Mouse (Mus musculus): ENCODE results near the gene Txndc17. TPM values are rescaled to one million over a fixed set of nuclear protein-coding genes. Genes with fewer than 3 reads are reported as not detected.

Gene Txndc17
- polyA plus RNA-seq, 1 experiment from 2014 or later = 67.1 TPM

DNA sequence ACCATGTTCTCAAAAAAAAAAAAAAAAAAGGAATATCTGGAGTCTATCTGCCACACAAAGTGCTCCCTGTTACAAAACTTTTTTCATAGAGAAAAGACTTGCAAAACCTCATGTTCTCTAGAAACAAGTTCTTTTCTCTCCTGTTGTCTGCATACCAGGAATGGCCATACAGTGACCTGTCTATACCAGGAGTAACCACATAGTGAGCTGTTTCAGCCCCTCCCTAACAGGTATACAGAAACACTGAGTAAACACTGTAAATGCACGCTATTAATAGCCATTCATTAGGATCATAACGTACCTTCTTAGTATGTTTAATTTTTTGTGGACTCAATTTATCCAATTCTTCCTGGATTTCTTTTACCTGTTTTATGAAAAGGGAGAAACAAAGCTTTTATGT is 13.1 kb upstream of the Txndc17 start:
- Histone ChIP-seq H3K9ac (no peak overlapping the region), H3K36me3 (replicated peaks) (peaks cover 26% of the 10 kb centered on the region; the same call in 1 of the 2 replicates), H3K4me3 (replicated peaks) (no peak overlapping the region), H3K27me3 (no peaks in the 10 kb centered on the region), H3K4me2 (no peak overlapping the region), H3K4me1 (replicated peaks) (no peaks in the 10 kb centered on the region), H3K9me3 (replicated peaks) (no peaks in the 10 kb centered on the region), H3K27ac (replicated peaks) (no peak overlapping the region)
- WGBS (ENCODE audit: insufficient replicate concordance) = 76% methylated on average over 2 of the region's 2 CpGs
- no peak for ATAC-seq (ENCODE audit: insufficient read depth)

DNA sequence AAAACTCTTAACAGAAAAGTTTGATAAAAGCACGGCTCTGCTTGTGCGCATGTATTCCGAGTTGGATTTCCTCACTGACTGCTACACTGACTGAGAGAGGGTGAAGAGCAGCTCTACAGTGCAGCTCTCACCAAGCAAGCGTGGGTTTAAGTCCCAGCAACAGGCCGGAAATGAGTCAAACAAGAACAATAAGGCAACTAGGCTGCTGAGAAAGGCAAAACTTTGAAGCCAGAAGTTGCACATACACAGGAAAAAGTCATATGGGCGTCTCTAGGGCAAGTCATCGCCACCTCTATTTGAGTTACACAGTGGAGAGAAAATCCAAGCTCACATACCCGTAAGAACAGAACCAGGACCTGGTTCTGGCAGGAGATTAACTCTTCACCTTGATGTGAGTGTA is 10.8 kb upstream of the Txndc17 start:
- WGBS (ENCODE audit: insufficient replicate concordance) = 74% methylated on average over 8 of the region's 8 CpGs
- H3K4me3 ChIP-seq (replicated peaks) = no peak overlapping the region
- H3K36me3 ChIP-seq (replicated peaks) = peaks cover 14% of the 10 kb centered on the region; the same call in 1 of the 2 replicates
- H3K9ac ChIP-seq = no peak overlapping the region
- no peaks in the 10 kb centered on the region for H3K4me1 ChIP-seq (replicated peaks)
- ATAC-seq (ENCODE audit: insufficient read depth) = no peak
- no peak overlapping the region for H3K27ac ChIP-seq (replicated peaks)
- H3K9me3 ChIP-seq (replicated peaks) = no peaks in the 10 kb centered on the region
- H3K4me2 ChIP-seq = no peak overlapping the region
- H3K27me3 ChIP-seq = no peaks in the 10 kb centered on the region

DNA sequence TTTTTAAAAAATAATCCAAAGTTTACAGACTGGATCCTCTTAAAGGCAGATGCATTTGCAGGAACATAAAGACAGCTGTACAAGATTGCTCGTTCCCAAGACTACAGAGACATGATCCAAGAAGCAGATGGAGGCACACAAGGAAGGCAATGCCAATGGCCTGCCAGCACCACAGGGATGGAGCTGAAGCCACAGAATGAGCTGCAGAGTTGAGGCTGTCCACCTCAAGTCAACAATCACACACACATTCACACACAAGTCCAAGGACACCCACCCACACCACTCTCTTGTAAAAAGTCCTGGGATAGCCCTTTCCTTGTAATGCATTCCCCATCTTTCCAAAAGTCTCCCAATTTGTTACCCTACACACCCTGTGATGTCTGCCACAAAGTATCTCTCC is 3.9 kb upstream of the Txndc17 start:
- Histone ChIP-seq H3K27ac (replicated peaks) (no peak overlapping the region), H3K4me2 (no peak overlapping the region), H3K4me3 (replicated peaks) (no peak overlapping the region), H3K4me1 (replicated peaks) (peaks cover 27% of the 10 kb centered on the region), H3K36me3 (replicated peaks) (peaks cover under 1% of the 10 kb centered on the region; the same call in 1 of the 2 replicates), H3K27me3 (no peaks in the 10 kb centered on the region), H3K9ac (no peak overlapping the region), H3K9me3 (replicated peaks) (no peaks in the 10 kb centered on the region)
- 77% methylated on average over 1 of the region's 1 CpGs for WGBS (ENCODE audit: insufficient replicate concordance)
- no peak for ATAC-seq (ENCODE audit: insufficient read depth)

GRCm38 (mm10) chr11:72205256-72205655 is 2.1 kb upstream of the Txndc17 start:
- Histone ChIP-seq H3K9ac (no peak overlapping the region), H3K9me3 (replicated peaks) (no peaks in the 10 kb centered on the region), H3K4me3 (replicated peaks) (no peak overlapping the region), H3K27me3 (no peaks in the 10 kb centered on the region), H3K27ac (replicated peaks) (no peak overlapping the region), H3K36me3 (replicated peaks) (peaks cover 11% of the 10 kb centered on the region; the same call in 1 of the 2 replicates), H3K4me2 (no peak overlapping the region), H3K4me1 (replicated peaks) (peaks cover 27% of the 10 kb centered on the region)
- no peak for ATAC-seq (ENCODE audit: insufficient read depth)
- 73% methylated on average over 6 of the region's 6 CpGs for WGBS (ENCODE audit: insufficient replicate concordance)

GRCm38 (mm10) chr11:72206341-72207203 is 775 bp upstream of the Txndc17 start, which contains the start of gene Gm43951:
Gene Gm43951 (minus strand): TSS chr11:72206840.
- Histone ChIP-seq H3K9ac (peak within 1 kb of the TSS; percentile 78), H3K4me1 (replicated peaks) (peaks cover 27% of the 10 kb centered on the region), H3K36me3 (replicated peaks) (peaks cover 23% of the 10 kb centered on the region), H3K9me3 (replicated peaks) (no peaks in the 10 kb centered on the region), H3K27ac (replicated peaks) (peak within 1 kb of the TSS; percentile 58), H3K4me2 (peak within 1 kb of the TSS; percentile 94), H3K27me3 (no peaks in the 10 kb centered on the region), H3K4me3 (replicated peaks) (peak within 1 kb of the TSS; percentile 80)
- ATAC-seq (ENCODE audit: insufficient read depth) = peak; percentile 16
- WGBS (ENCODE audit: insufficient replicate concordance) = 1% methylated on average over 43 of the region's 43 CpGs

DNA sequence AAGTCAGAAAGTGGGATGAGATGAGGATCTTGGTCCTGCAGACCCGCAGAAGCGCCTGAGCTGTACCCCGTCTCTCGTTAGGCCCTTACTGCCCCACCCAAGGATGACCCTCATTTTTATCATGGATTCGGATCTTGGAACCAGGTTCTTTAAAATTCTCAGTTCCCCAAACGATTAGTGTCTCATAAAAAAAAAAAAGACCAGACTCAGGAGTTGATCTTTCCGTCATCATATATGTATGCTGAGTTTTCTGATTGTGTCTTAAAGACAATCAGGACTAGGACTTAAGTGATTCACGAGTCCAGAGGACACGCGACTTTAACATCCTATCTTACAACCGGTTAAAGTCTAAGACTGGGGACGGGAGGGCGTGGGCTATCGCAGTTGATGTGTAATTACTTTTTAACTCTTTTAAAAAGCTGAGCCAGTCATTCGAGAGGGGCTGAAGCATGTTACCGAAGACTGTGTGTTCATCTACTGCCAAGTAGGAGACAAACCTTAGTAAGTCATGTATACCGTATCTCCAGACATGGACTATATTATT is 559 bp downstream of the Txndc17 start:
- peak overlapping the region; percentile 58 for H3K27ac ChIP-seq (replicated peaks)
- WGBS (ENCODE audit: insufficient replicate concordance) = 8% methylated on average over 17 of the region's 17 CpGs
- H3K4me2 ChIP-seq = peak overlapping the region; percentile 94
- peaks cover 27% of the 10 kb centered on the region for H3K4me1 ChIP-seq (replicated peaks)
- H3K27me3 ChIP-seq = no peaks in the 10 kb centered on the region
- peak overlapping the region; percentile 80 for H3K4me3 ChIP-seq (replicated peaks)
- H3K9ac ChIP-seq = peak overlapping the region; percentile 78
- peaks cover 31% of the 10 kb centered on the region for H3K36me3 ChIP-seq (replicated peaks)
- no peak for ATAC-seq (ENCODE audit: insufficient read depth)
- H3K9me3 ChIP-seq (replicated peaks) = no peaks in the 10 kb centered on the region

GRCm38 (mm10) chr11:72214591-72215409 is 7.5 kb downstream of the Txndc17 start:
- Histone ChIP-seq H3K36me3 (replicated peaks) (peaks cover 24% of the 10 kb centered on the region), H3K27me3 (no peaks in the 10 kb centered on the region), H3K9ac (peak overlapping the region; percentile 65), H3K4me1 (replicated peaks) (peaks cover 22% of the 10 kb centered on the region), H3K4me2 (peak overlapping the region; percentile 99), H3K9me3 (replicated peaks) (no peaks in the 10 kb centered on the region), H3K27ac (replicated peaks) (peak overlapping the region; percentile 75), H3K4me3 (replicated peaks) (peak overlapping the region; percentile 76)
- 1% methylated on average over 51 of the region's 51 CpGs for WGBS (ENCODE audit: insufficient replicate concordance)
- ATAC-seq (ENCODE audit: insufficient read depth) = peak; percentile 92

DNA sequence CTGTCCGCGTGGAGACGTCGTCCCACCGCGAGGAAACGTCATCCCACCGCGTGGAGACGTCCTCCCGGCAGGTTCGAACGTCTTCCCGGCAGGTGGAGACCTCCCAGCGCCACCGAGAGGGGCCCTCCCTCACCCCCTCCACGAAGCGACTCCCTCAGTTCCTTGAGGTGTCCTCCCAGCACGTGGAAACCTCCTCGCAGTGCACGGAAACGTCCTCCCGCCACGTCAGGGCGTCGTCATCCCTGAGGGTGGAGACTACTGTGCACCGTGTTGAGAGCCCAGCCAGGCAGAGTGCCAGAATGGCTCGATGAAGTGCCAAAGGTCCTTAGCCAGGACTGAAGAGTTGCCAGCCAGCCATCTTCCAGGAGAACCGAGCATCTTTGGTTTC is 8.1 kb downstream of the Txndc17 start, which contains the start of gene Med31:
Gene Med31 (minus strand): TSS at position 183 of the 388 bp plus-strand sequence.
- peak within 1 kb of the TSS; percentile 99 for H3K4me2 ChIP-seq
- peak within 1 kb of the TSS; percentile 75 for H3K27ac ChIP-seq (replicated peaks)
- 4% methylated on average over 29 of the region's 29 CpGs for WGBS (ENCODE audit: insufficient replicate concordance)
- peak within 1 kb of the TSS; percentile 65 for H3K9ac ChIP-seq
- peak within 1 kb of the TSS; percentile 76 for H3K4me3 ChIP-seq (replicated peaks)
- H3K27me3 ChIP-seq = no peaks in the 10 kb centered on the region
- peaks cover 18% of the 10 kb centered on the region for H3K36me3 ChIP-seq (replicated peaks)
- peaks cover 22% of the 10 kb centered on the region for H3K4me1 ChIP-seq (replicated peaks)
- peak; percentile 78 for ATAC-seq (ENCODE audit: insufficient read depth)
- H3K9me3 ChIP-seq (replicated peaks) = no peaks in the 10 kb centered on the region

- Histone ChIP-seq H3K9ac (no peak overlapping the region), H3K4me1 (replicated peaks) (peaks cover 22% of the 10 kb centered on the region), H3K4me2 (no peak overlapping the region), H3K27me3 (no peaks in the 10 kb centered on the region), H3K4me3 (replicated peaks) (no peak overlapping the region), H3K36me3 (replicated peaks) (0 out of 2 replicates have a peak, but pooled peaks cover 3% of the 10 kb centered on the region), H3K9me3 (replicated peaks) (no peaks in the 10 kb centered on the region), H3K27ac (replicated peaks) (no peak overlapping the region)
- 67% methylated on average over 5 of the region's 5 CpGs for WGBS (ENCODE audit: insufficient replicate concordance)
- no peak for ATAC-seq (ENCODE audit: insufficient read depth)
Observed at GRCm38 (mm10) chr11:72217116-72217515, 9.8 kb downstream of the Txndc17 start.

- no peaks in the 10 kb centered on the region for H3K36me3 ChIP-seq (replicated peaks)
- ATAC-seq (ENCODE audit: insufficient read depth) = no peak
- no peaks in the 10 kb centered on the region; the same call in 1 of the 2 replicates for H3K27me3 ChIP-seq
- H3K4me1 ChIP-seq (replicated peaks) = peaks cover 2% of the 10 kb centered on the region
- H3K4me3 ChIP-seq (replicated peaks) = no peak overlapping the region
- WGBS (ENCODE audit: insufficient replicate concordance) = 15% methylated on average over 6 of the region's 6 CpGs
- H3K27ac ChIP-seq (replicated peaks) = no peak overlapping the region
- H3K4me2 ChIP-seq = no peak overlapping the region
- H3K9ac ChIP-seq = no peak overlapping the region
- H3K9me3 ChIP-seq (replicated peaks) = no peaks in the 10 kb centered on the region
Observed at GRCm38 (mm10) chr11:72221278-72221677, 13.9 kb downstream of the Txndc17 start.

DNA sequence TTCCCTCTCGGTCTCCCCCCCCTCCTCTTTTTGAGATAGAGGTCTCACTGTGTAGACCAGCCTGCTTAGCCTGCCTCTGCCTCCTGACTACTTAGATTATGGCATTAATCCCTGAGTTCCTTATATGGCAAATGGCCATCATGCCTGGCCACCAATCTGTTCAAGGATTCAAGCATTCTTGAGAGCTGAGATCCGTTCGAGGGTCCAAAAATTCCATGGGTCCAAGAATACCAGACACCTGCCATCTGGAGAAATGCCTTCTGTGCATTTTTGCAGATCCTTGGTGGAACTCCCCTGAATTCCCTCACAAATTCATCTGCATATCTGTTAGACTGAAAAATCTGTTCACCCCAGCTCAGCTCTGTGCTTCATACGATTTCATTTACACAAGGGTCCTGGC is 16.1 kb downstream of the Txndc17 start:
- no peaks in the 10 kb centered on the region for H3K4me1 ChIP-seq (replicated peaks)
- H3K4me2 ChIP-seq = no peak overlapping the region
- no peaks in the 10 kb centered on the region for H3K36me3 ChIP-seq (replicated peaks)
- no peak overlapping the region for H3K9ac ChIP-seq
- H3K9me3 ChIP-seq (replicated peaks) = no peaks in the 10 kb centered on the region
- H3K4me3 ChIP-seq (replicated peaks) = no peak overlapping the region
- 65% methylated on average over 4 of the region's 4 CpGs for WGBS (ENCODE audit: insufficient replicate concordance)
- no peak for ATAC-seq (ENCODE audit: insufficient read depth)
- H3K27me3 ChIP-seq = no peaks in the 10 kb centered on the region; the same call in 1 of the 2 replicates
- H3K27ac ChIP-seq (replicated peaks) = no peak overlapping the region
